Mouse (Mus musculus) stomach, postnatal 0 days (tissue): Measurements from ENCODE around the gene Sdcbp2.

Source experiments
- CTCF ChIP-seq: IDR thresholded peaks from 2 replicates; pipeline ENCODE4 v1.5.1; 2016; ENCODE audit warnings: antibody characterized with exemption, low read depth, mild to moderate bottlenecking, moderate library complexity
- EP300 ChIP-seq: optimal IDR thresholded peaks from 2 replicates; pipeline ENCODE3; 2016; ENCODE audit warnings: antibody characterized with exemption

DNA sequence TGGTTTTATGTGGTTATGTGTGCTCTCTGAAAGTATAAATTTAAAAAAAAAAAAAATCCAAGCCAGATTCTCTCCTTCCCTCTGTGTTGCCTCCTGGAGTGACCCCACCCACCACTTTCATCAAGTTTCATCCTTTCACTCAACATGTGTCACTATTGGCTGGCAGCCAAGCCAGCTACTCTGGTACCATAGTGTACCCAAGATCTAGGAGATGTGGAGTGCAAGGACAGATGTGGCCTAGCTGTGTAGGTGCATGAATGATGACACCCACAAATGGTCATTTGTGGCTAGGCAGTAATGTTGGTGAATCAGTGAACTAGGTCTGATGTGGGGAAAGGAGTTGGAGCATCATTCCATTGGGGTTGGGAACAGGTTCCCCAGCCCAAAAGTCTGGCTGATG lies 43.3 kb upstream of the Sdcbp2 start:
- TF ChIP-seq CTCF (no peak), EP300 (no peak)
